Mouse (Mus musculus): ENCODE measurements around the gene Zfp423. TPM values are rescaled to one million over a fixed set of nuclear protein-coding genes. Genes with fewer than 3 reads are reported as not detected.

Gene Zfp423
- polyA plus RNA-seq, 1 experiment = 2.8 TPM

DNA sequence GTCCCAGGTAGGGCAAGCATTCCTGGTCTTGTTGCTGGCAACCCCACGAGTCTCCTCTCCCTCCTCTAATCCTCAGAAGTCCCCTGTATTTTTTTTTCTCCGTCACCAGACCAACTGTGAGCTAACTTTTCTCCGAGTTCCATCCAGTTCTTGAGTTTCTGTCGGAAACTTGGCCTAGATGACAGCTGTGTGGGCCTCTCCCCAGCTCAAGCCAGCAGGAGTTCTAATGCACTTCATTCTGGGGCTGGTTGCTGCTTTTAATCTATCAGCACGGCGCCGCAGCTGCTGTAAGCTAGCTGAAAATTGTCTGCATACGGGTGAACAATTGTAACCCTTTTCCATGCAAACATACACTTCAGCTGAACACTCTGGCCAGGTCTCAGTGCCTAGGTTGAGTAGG lies 236.4 kb downstream of the Zfp423 start:
- H3K4me1 ChIP-seq (ENCODE audit: control insufficient read depth, insufficient read depth, low read length) = peaks cover 1% of the 10 kb centered on the region; the same call in 1 of the 2 replicates

DNA sequence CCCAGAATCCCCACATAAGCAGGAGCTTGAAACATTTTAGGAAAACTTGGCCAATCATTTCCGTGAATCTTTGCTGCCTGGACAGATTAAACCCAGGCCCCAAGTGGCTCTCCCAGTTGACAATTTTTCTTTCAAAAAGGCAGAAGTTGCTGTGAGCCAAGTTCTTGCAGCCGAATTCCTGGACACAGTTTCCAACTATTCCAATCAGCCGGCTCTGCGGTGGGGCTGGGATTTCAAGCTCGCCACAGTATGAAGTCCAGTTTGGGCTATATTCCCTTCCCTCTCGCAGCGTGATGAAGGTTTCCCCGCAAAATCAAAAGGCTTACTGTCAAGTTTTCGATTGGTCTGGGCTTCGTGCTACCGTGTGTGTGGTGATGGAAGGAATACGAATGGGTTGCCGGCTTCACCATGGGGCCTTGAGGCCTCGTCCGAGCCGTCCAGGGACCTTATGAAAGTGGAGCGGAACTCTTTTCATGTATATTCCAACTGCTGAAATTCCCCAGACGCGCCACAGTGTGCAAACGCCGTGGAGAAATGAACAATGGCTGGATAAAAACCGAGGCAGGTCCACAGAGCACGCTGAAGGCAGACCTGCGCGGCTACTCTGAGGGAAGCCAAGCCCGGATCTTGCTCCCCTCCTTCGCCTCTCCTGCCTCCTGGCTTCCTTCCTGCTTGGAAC lies 240.1 kb downstream of the Zfp423 start:
- no peak overlapping the region for H3K4me3 ChIP-seq (ENCODE audit: insufficient read depth, low read length)
- H3K4me1 ChIP-seq (ENCODE audit: control insufficient read depth, insufficient read depth, low read length) = peaks cover 6% of the 10 kb centered on the region; the same call in 1 of the 2 replicates
- TF ChIP-seq CTCF (IDR thresholded peaks at IDR 0.05; ENCODE audit: borderline replicate concordance, insufficient read depth, low read length) (no peak), POLR2A (IDR thresholded peaks at IDR 0.05; ENCODE audit: low read depth, low read length) (no peak)
- H3K27ac ChIP-seq (ENCODE audit: insufficient read depth, low read length) = 0 out of 2 replicates have a peak overlapping the region, but pooled peaks have one; percentile 21

More for the DNA sequence above, 236.4 kb downstream of the Zfp423 start:
- no peak overlapping the region for H3K4me3 ChIP-seq (ENCODE audit: insufficient read depth, low read length)
- TF ChIP-seq CTCF (IDR thresholded peaks at IDR 0.05; ENCODE audit: borderline replicate concordance, insufficient read depth, low read length) (no peak), POLR2A (IDR thresholded peaks at IDR 0.05; ENCODE audit: low read depth, low read length) (no peak)
- no peak overlapping the region for H3K27ac ChIP-seq (ENCODE audit: insufficient read depth, low read length)

DNA sequence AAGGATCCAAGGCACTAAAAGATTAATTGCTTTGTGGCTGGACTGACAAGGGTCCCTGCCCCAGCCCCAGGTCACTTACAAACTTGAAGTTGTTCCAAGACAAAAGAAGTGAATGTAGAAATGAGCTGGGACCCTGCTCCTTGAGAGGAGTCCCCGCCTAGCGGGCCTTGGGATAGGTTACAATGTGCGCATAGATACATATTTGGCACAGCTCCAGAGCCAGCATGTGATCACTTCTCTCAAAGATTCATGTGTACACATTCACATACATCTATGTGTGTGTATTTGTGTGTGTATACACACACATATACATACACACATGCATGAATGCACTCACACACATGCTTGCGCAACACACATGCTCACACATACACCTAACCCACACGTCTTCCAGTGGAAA lies 241.9 kb downstream of the Zfp423 start:
- Histone ChIP-seq H3K4me3 (ENCODE audit: insufficient read depth, low read length) (no peak overlapping the region), H3K27ac (ENCODE audit: insufficient read depth, low read length) (no peak overlapping the region), H3K4me1 (ENCODE audit: control insufficient read depth, insufficient read depth, low read length) (peaks cover 6% of the 10 kb centered on the region; the same call in 1 of the 2 replicates)
- no peak for TF ChIP-seq CTCF (IDR thresholded peaks at IDR 0.05; ENCODE audit: borderline replicate concordance, insufficient read depth, low read length)
- TF ChIP-seq POLR2A (IDR thresholded peaks at IDR 0.05; ENCODE audit: low read depth, low read length) = no peak

DNA sequence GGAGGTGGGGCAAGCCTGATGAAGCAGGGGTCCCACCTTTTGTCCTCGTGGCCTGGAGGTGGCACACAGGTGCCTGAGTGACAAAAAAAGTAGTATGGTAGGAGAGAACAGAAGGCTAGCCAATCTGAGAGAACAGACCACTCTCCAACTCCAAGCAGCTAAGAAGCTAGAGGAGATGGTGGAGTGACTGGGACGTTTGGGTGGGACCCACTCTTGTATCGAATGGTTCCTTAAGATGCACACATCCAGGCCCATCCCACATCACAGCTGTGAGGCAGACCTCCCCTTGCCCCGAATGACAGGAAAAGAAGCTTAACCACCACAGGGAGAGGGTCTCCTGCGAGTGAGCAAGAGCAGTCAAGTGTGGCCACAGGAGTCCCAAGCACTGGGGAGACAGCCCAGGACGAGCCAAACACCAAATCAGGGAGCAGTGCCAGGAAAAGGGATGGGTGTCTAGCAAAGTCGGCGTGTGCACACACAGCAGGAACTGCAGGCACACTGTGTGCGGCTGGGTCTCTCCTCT lies 242.6 kb downstream of the Zfp423 start:
- no peak for TF ChIP-seq POLR2A (IDR thresholded peaks at IDR 0.05; ENCODE audit: low read depth, low read length)
- TF ChIP-seq CTCF (IDR thresholded peaks at IDR 0.05; ENCODE audit: borderline replicate concordance, insufficient read depth, low read length) = no peak
- Histone ChIP-seq H3K4me3 (ENCODE audit: insufficient read depth, low read length) (no peak overlapping the region), H3K27ac (ENCODE audit: insufficient read depth, low read length) (no peak overlapping the region; the same call in 1 of the 2 replicates), H3K4me1 (ENCODE audit: control insufficient read depth, insufficient read depth, low read length) (peaks cover 6% of the 10 kb centered on the region; the same call in 1 of the 2 replicates)

DNA sequence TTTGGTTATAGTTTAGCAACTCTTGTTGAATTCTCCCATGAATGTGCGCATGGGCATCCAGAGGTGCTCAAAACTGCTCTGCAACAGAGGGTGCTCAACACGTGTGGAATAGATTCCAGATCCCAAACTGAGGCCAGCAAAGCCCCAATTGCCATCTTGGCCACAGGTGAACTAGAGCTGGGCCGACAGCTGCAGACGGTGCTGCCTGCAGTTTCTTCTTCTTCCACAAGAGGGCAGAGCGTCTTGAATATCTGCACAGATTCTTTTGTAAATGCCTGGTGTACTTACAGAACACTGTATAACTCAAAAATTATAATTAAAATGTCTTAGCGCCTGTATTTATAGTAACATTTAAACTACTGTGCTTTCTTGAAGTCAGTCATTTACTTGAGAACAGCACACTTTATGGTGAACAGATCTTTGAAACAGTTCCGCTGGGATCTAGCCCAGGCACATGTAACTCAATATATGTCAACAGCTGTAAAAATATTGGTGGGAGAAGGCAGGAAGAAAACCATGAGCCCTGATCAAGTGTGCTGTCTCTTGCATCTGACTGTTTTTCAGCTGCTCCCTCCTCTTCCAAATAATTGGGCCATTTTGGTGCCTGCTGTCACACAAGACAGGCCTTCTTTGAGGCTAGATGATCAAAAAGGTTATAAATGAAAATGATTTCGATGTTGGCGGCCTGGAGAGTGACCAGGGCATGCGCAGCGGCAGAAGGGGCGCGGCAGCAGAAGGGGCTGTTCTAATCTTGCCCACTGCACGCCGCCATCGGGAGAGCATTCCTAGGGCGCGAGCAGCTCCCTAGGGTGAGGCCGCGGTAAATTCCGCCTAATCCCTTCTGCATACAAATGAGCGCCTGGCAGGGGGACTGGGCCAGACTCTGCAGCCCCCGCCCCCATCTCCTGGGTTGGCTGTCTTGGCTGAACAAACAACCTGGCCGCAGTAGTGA lies 243.4 kb downstream of the Zfp423 start:
- no peak overlapping the region; the same call in 1 of the 2 replicates for H3K27ac ChIP-seq (ENCODE audit: insufficient read depth, low read length)
- no peak overlapping the region; the same call in 1 of the 2 replicates for H3K4me3 ChIP-seq (ENCODE audit: insufficient read depth, low read length)
- H3K4me1 ChIP-seq (ENCODE audit: control insufficient read depth, insufficient read depth, low read length) = peaks cover 6% of the 10 kb centered on the region; the same call in 1 of the 2 replicates
- TF ChIP-seq POLR2A (IDR thresholded peaks at IDR 0.05; ENCODE audit: low read depth, low read length) = no peak
- peak; percentile 65 for TF ChIP-seq CTCF (IDR thresholded peaks at IDR 0.05; ENCODE audit: borderline replicate concordance, insufficient read depth, low read length)

DNA sequence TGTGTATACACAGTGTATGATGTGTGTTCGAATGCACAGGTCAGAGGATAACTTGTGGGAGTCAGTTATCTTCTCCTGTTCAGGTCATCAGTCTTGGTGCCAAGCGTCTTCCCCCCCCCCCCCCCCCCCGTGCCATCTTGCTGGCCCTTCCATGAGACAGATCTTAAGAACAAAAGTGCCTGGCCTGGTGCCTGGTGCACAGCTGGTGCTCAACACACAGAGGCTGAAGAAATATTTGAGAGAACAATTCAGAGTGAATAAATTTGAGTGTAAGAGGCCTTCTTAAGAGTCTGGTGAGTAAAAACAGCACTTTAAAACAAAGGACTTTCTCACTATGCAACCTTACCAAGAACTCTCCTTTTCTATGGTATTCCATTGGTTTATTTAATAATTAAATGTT lies 245.4 kb downstream of the Zfp423 start:
- no peak for TF ChIP-seq POLR2A (IDR thresholded peaks at IDR 0.05; ENCODE audit: low read depth, low read length)
- no peak for TF ChIP-seq CTCF (IDR thresholded peaks at IDR 0.05; ENCODE audit: borderline replicate concordance, insufficient read depth, low read length)
- Histone ChIP-seq H3K4me1 (ENCODE audit: control insufficient read depth, insufficient read depth, low read length) (peaks cover 6% of the 10 kb centered on the region; the same call in 1 of the 2 replicates), H3K27ac (ENCODE audit: insufficient read depth, low read length) (no peak overlapping the region), H3K4me3 (ENCODE audit: insufficient read depth, low read length) (no peak overlapping the region)

DNA sequence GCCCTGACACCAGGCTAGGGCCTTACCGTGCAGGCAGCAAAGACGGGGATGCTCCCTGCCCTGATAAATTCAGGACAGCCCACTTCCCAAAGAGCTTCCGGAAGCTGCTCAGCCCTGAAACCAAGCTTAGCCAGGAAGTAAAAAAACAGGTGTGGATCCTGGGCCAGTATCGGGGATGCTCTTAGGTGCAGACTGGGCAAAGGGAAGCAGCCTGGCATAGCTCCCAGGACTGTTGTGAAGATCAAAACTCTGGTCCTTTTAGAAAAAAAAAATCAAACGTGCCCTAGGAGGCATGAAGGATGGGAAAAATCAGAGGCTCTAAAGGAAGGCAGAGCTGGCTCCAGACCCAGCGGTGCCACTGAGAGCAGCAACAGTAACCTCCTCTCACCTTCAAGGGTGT lies 247.4 kb downstream of the Zfp423 start:
- H3K4me1 ChIP-seq (ENCODE audit: control insufficient read depth, insufficient read depth, low read length) = no peaks in the 10 kb centered on the region
- H3K4me3 ChIP-seq (ENCODE audit: insufficient read depth, low read length) = no peak overlapping the region
- H3K27ac ChIP-seq (ENCODE audit: insufficient read depth, low read length) = no peak overlapping the region
- TF ChIP-seq CTCF (IDR thresholded peaks at IDR 0.05; ENCODE audit: borderline replicate concordance, insufficient read depth, low read length) = no peak
- no peak for TF ChIP-seq POLR2A (IDR thresholded peaks at IDR 0.05; ENCODE audit: low read depth, low read length)

DNA sequence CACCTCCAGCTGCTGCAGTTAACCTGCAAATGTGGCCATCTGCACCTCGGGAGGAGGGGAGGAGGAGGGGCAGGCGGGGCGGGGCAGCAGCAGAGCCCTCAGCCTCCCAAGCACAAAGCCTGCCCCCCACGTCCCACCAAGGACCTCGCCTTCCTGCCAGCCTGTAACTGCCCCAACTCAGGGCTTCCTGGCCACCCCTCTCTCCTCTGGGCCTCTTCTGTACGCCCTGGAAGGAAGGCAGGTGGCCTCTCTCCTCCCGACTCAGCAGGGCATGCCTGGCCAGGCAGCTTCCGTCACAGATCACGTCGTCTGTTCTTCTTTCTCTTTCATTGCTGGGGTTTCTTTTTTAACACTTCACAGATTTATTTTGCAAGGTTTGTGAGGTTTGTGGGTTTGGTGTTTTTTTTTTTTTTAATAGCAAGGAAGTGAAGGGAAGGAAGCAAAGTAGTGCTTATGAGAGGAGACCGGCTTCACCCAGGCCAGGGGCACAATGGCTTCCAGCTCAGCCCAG lies 251.2 kb downstream of the Zfp423 start:
- H3K4me3 ChIP-seq (ENCODE audit: insufficient read depth, low read length) = no peak overlapping the region
- no peak overlapping the region for H3K27ac ChIP-seq (ENCODE audit: insufficient read depth, low read length)
- H3K4me1 ChIP-seq (ENCODE audit: control insufficient read depth, insufficient read depth, low read length) = no peaks in the 10 kb centered on the region
- TF ChIP-seq CTCF (IDR thresholded peaks at IDR 0.05; ENCODE audit: borderline replicate concordance, insufficient read depth, low read length) = no peak
- no peak for TF ChIP-seq POLR2A (IDR thresholded peaks at IDR 0.05; ENCODE audit: low read depth, low read length)

DNA sequence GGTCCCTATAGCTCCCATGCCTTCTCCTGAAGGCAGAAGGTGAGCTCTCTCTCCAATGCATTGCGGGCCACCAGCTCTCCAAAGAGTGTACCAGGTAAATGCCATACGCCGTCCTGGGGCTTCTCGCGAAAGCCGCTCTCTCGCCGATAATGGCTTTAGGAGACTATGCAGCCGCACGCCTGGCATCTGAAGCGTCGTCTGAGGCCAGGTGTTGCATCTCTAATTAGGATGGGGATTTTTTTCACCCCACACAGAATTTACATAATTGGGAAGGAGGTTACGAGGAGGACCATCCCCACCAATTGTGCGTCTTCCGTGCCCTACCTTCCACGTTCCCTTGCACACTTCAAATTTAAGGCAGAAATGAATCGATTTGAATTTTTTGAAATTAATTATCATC lies 252.2 kb downstream of the Zfp423 start:
- TF ChIP-seq POLR2A (IDR thresholded peaks at IDR 0.05; ENCODE audit: low read depth, low read length) = no peak
- no peak for TF ChIP-seq CTCF (IDR thresholded peaks at IDR 0.05; ENCODE audit: borderline replicate concordance, insufficient read depth, low read length)
- Histone ChIP-seq H3K4me1 (ENCODE audit: control insufficient read depth, insufficient read depth, low read length) (no peaks in the 10 kb centered on the region), H3K27ac (ENCODE audit: insufficient read depth, low read length) (no peak overlapping the region), H3K4me3 (ENCODE audit: insufficient read depth, low read length) (no peak overlapping the region)
